Mouse (Mus musculus): ENCODE measurements around the gene Timp1. TPM values are rescaled to one million over a fixed set of nuclear protein-coding genes. Genes with fewer than 3 reads are reported as not detected.

Timp1 gene
- not detected for total RNA-seq (2023)

DNA sequence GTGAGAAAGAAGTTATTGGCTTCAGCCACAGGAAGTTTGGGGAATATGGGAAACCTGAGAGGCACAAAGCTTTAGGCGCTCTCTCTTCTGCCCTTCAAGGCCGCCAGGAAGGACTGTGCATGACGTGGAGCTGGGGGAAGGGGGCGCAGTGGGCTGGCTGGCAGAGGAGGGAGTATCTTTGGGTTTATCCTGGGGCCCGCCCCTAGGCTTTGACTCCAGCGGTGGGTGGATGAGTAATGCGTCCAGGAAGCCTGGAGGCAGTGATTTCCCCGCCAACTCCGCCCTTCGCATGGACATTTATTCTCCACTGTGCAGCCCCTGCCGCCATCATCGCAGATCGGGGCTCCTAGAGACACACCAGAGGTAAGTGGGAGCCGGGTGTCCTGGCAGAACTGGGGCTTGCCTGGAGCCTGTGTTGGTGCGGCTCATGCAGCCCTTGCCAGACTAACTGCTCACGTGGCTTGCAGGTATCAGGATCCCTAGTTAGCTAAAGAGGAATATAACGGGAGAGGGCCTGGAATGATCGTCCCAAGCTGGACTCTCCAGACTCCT lies at the start of gene Timp1:
Timp1 (plus strand) TSS at position 205 of the 552 bp plus-strand sequence.

DNA sequence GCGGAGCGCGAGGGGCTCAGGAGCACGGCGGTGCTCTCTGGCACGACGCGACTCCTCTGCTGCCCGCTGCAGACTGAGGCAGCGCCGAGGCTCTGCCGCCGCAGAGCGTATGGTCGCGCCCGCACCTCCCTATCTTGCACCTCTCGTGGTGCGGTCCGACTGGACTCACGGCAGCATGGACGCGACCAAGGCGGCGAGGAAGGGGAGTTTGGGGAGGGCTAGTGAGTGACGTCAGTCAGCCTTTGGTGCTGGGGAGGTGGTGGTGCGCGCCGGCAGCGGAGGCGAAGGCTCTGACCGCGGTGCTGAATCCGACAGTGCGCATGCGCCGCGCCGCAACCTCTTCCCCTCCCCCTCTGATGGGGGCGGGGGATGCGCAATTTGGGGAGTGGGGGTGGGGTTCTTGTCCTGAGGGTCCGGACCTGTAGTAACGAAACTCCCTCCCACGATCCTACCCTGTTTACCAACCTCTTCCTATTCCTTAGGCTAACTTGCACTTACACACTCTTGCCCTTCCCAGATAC lies 50.9 kb downstream of the Timp1 start, which contains the start of gene Syn1:
Syn1 (minus strand) TSS at position 161 of the 521 bp plus-strand sequence.

Other genes starting within 250 kb of the Timp1 start
- 100 to 1,000 TPM; 198 to 224 TPM for gene Uba1, start 211.8 kb upstream of the Timp1 start, total RNA-seq (2023)
- gene Cdk16, start 182.2 kb upstream of the Timp1 start, total RNA-seq (2023), result 100 to 1,000 TPM in 1 of 2 experiments, 10 to 100 TPM in 1; 84.2 to 117 TPM
- 10 to 100 TPM; 34.3 to 41.1 TPM for gene Usp11, start 166.3 kb upstream of the Timp1 start, total RNA-seq (2023)
- gene Araf, start 72.4 kb upstream of the Timp1 start, total RNA-seq (2023), result 100 to 1,000 TPM; 154 to 180 TPM
- under 1 TPM; 0.18 to 0.32 TPM for gene Syn1, start 50.8 kb downstream of the Timp1 start, total RNA-seq (2023)
- 10 to 100 TPM; 28.6 to 45.4 TPM for gene Cfp, start 61.4 kb downstream of the Timp1 start, total RNA-seq (2023)
- gene Elk1, start 80.4 kb downstream of the Timp1 start, total RNA-seq (2023), result 10 to 100 TPM; 17.0 to 24.4 TPM
- gene Uxt, start 91.9 kb downstream of the Timp1 start, total RNA-seq (2023), result 10 to 100 TPM; 41.4 to 42.0 TPM
- 10 to 100 TPM; 19.1 to 29.7 TPM for gene Zfp182, start 192.2 kb downstream of the Timp1 start, total RNA-seq (2023)
- gene Spaca5, start 198.2 kb downstream of the Timp1 start, total RNA-seq (2023), result not detected
- 1 to 10 TPM in 1 of 2 experiments, under 1 TPM in 1; 0.78 to 1.1 TPM for gene Zfp300, start 219.4 kb downstream of the Timp1 start, total RNA-seq (2023)
- gene Ssxa1, start 245.7 kb downstream of the Timp1 start, total RNA-seq (2023), result not detected